Mouse (Mus musculus): ENCODE measurements at regions not wholly inside any gene's neighbourhood (a gene's known extent, or its start where the extent isn't known, plus 50 kb on each side); places are given as distances from the start of the nearest gene placed in this dataset.

DNA sequence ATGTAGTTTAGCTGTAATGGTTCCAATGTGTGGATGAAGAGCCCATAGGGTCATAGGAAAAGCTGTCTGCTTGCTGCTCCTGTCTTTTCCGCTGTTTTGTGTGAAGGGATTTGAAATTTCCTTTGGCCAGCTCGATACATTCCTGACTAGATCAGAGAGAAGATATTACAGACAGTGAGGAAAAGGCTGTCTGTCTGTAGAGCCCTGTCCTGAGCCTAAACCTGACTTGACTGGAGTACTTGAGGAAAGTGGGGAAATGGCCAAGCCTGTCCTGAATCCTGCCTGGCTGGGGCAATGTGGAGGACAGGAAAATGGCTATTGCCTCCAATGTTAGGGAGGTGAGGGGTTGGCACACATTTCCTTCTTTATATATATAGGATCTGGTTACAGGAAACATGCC, 601.0 kb upstream of the Nrp1 start:
- no peak for DNase-seq

DNA sequence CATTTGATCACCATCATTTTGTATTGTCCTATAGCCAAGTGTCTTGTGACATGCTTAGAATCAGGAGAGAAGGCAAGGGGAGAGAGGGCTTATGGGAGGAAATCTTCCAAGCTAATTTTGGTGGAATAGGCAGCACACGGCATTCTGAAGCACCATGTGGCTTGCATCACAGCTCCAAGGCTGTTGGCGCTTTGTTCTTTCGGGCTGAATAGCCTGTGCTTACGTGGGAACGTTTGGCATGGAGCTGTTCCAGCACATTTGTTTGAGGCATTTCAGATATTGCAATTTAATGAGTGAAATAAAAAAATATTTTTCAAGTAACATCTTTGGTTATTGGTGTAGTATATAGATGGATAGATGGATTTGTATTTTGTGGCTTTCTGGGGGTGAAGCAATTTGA, 598.5 kb upstream of the Nrp1 start:
- DNase-seq = no peak

DNA sequence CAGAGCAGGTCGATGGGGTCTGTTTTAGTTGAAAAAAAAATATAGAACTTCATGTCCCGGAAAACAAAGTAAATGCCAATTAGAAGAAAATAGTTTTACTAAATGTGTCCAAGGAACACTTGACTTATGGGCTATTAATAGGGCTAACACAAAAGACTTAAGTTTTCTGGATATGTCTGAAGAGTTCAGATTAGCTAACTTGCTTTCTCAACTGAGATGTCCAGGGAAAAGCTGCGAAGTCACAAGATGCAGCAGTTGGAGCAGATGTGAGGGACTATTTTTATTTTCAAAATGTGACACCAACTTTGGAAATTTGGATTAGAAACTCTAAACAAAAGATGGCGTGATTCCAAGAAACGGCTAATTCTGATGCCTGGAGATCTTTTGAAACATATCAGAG, 593.2 kb upstream of the Nrp1 start:
- DNase-seq = no peak

DNA sequence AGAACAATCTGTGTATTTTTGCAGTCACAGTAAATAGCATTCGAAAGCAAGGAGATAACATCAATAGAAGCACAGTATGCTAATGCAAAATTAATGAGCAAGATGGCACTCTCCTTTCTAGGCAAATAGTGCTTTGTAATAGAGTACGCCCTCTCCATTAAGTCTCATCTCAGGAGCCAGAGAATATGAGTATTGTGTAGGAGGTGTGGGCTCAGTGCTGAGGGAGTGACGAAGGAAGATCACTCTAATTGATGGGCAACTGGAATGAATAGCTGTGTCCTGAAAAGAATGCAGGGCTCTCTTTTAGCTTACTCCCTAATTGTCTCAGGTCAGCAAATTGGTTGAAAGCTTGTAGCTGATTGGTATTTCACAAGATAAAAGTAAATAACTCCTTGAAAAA, 590.1 kb upstream of the Nrp1 start:
- no peak for DNase-seq

- no peak for DNase-seq
Measured at GRCm38 (mm10) chr8:127769651-127770050, 588.8 kb upstream of the Nrp1 start.

DNA sequence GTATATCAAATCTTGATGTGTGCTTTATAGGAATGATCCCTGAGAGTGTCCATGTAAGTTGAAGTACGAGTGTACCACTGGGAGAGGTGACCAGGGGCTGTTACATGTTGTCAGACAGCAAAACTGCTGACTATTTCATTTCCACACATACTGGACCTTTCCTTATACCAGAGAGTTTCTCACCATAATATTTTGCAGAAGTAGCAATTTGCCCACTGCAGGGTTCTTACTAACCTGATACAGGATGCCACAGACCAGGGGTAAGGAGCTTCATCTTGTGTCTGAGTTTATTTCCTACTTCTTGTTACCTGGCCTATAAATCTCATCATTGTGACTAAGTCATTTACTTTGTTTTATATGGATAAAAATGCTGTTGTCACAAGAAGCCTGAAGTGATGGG, 586.6 kb upstream of the Nrp1 start:
- DNase-seq = no peak

GRCm38 (mm10) chr8:127772415-127772814, 586.0 kb upstream of the Nrp1 start:
- no peak for DNase-seq

DNA sequence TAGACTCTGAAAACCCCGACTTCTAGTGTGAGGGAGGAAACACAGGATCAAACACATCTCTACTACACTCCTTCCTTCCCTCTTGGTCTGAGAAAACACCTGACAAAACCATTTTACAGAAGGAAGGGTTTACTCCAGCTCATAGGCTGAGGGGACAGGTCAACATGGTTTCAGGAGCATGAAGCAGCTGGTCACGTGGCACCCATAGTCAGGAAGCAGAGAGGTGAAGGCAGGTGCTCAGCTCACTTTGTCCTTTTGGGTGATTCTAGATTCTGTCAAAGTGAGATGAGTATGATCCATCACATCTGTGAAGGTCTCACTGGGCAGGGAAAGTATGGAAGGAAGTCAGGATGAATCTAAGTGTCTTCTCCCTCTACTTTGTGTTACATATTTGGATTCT, 585.5 kb upstream of the Nrp1 start:
- DNase-seq = no peak

- peak; percentile 1 for DNase-seq
Measured at GRCm38 (mm10) chr8:127774642-127775041, 583.8 kb upstream of the Nrp1 start.

DNA sequence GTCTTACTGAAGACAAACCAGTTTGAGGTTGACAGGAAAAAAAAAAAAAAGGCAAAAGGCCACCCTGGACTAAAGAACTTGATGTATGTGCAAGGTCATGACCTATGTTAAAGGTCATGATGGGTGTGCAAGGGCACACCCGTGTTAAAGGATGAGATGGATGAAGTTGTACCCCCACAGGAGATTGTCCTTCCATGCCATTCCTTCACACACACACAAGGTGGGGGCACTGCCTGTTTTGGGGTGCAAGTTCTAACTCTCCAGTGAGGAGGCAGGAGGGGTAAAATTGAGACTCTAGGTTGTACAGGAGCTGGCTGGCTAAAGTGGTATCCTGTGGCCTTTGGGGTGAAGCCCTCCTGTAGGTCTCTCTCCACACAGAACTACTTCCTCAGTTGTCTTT, 583.2 kb upstream of the Nrp1 start:
- no peak for DNase-seq

GRCm38 (mm10) chr8:127775747-127776146, 582.7 kb upstream of the Nrp1 start:
- no peak for DNase-seq

DNA sequence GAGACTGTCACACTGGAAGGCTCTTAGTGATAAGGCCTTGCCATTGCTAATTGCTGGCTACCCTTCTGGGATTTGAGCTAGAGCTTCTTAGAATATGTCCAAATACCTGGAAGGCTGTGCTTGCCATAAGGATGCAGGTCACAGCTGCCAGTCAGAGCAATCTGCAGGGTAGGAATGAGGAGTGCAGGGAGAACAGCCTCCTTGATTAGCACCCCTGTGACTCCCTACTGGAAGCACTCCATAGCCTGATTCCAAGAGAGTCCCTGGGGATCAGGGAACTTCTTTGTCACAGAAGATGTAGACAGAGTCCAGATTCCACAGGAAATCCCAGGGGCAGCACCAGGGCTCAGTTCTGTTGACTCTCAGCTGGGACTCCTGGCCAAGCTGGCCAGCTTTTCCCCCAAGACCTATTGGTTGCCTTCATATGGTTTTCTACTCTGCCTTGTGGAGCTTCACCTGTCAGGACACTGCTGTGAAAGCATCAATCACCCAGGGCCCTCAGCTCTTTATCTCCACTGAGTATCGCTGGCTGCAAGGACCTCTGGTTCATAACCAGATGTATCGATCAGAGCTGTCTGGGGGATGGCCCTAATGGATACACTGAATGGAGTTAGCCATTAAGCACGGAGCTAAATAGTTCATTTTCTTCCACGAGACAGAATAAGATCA, 579.9 kb upstream of the Nrp1 start:
- no peak for DNase-seq

DNA sequence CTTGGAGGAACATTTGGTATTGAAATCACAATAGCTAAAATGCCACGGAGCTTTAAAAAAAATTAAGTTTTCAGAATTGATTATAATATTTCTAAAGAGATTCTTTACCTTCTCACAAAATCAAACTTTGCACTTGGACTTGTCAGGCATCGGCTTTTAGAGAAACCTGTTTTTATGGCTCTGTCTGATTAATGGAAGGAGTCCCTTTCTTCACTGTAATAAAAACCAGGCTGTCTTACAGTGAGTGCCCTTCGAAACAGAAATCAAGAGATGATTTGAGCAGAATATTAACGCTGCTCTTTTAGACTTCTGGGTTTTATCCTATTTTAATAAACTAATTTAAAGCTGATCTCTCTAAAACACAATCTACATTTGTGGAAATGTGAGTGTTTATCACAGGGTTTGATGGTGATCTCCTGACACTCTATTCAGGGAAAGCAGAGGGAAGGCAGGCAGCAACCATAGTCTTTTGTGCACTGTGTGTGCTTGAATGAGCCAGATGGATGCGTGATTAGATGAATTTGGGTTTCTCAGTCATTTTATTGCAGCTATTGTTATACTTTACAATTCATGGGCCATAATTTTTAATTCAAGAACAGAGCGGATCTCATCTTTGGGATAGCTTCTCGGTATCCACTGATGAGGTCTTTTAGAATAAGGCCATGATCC, 579.2 kb upstream of the Nrp1 start:
- no peak for DNase-seq

- no peak for DNase-seq
Measured at GRCm38 (mm10) chr8:127780596-127780995, 577.8 kb upstream of the Nrp1 start.

DNA sequence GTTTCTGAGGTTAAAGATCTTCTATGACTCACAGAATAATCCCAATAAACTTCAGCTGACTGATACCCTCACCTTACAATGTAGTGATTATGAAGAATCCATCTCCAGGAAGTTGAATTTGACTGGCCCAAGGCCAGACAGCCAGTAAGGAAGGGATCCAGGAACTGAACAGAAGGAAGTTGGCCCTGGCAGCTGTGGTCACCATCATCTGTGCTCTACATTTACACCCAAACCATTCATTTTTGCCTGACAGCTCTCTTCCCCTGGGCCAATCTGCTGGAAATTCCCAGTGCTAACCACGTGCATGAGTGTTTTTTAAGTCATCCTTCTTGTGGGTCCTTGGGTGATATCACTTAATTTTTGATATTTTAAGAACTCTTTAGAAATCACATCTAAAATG, 577.4 kb upstream of the Nrp1 start:
- DNase-seq = no peak

- DNase-seq = no peak
Measured at GRCm38 (mm10) chr8:127792611-127793010, 565.8 kb upstream of the Nrp1 start.

DNA sequence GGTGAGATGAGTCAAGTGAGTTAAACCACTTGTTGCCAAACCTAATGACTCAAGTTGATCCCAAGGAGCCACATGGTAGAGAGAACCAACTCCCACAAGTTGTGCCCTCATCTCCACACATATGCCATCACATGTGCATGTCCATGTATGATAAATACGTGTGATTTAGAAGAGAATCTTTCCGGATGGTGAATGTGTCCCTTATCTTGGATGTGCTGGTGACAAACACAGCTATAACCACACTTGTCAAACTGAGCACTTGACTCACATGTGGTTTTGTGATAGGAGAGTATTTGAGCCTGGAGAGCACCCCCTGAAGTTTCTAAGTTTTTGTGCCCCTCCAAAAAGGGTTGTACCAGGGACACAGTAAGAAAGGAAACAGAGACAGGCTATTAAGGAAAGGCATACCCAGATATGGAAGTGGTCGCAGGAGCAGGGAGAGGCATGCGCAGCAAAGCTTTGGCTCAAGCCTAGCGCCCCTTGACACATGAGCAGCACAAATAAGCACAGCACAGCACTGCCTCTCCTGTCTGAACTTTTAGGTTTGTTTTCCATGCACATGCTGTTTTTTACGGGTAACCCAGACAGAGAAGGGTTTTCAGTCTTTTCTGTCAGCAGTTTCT, 558.4 kb upstream of the Nrp1 start:
- DNase-seq = no peak

DNA sequence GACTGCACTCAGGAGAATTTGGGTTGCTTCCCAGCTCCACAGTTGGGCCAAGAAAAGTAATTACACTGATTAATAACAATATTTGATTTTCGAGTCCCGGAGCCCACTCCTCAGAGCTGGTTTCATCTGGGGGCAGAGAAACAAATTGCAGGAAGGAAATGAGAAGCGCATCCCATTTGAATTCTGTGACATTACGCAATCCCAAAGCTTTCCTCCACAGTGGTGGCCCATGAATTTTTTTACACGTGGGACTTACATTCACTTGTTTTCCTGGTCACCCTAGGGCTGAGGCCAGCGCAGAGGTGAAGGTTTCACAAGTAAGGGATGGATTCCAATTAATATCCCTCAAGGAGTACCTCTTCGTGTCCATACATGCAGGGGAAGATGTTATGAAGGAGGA, 556.3 kb upstream of the Nrp1 start:
- no peak for DNase-seq

- no peak for DNase-seq
Measured at GRCm38 (mm10) chr8:127802661-127803333, 555.6 kb upstream of the Nrp1 start.

DNA sequence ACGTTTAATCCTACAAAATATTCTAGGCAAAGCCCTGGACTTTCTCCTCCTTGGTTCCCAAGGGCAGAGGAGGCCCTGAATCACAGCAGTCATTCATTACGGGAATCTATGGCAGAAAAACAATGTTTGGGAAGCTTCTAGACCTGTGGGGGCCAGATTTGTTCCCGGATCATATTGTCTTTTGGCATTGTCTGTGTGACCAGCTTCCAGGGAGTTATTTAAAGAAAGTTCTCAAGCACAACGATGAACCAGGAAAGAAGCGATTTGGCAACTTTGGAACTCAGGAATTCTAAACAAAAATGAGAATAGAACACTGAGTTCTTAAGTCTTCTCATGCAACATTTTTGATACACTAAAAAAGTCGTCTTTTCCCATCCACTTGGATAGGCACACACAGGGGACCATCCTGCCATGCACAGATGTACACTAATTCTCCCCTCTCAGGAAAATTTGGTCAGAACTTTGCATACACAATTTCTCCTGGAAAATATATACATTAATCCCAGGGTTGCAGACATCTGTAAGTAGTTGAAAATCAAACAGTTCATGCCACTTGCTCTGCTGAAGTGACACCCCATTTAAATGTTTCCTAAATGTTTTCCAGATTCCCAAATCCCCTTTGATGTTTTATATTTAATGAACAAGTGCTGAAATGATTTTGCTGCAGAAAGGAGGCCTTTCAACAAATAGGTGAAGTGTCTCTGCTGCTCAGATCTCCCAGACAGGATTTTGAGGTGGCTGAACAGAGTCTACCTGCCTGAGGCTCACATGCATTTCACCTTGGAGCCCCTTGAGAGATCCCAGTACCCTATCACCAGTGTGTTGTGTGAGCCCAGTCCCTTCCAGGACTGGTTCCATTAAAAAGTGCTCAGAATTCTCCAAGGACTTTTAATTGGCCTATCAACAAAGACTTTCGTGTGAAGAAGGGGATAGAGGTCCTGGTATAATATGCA, 548.9 kb upstream of the Nrp1 start:
- DNase-seq = no peak

DNA sequence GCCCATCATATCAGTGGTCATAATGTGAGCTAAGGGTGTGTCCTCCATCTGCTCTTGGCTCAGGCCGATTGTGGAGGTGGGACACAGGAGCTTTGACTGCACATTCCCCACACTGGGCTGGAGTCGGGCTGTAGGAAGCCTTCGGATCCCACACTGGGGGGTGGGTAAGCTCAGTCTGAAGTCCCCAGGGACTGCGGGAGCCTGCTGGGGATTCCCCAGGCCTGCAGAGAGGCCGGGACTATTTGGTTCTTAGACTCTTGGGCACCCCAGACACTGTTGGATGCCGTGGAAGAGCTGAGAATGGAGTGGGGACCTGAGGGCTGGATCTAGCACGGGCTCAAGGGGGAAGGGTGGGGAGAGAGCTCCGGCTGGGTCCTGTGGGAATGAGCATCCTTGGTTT, 547.1 kb upstream of the Nrp1 start:
- DNase-seq = no peak

- no peak for DNase-seq
Measured at GRCm38 (mm10) chr8:127814785-127815523, 543.5 kb upstream of the Nrp1 start.

All from cerebellum, adult 9-10 months (tissue).